Mouse (Mus musculus) heart, postnatal 10 days (tissue): Measurements from ENCODE around the gene 1700016K19Rik. TPM values are rescaled to one million over a fixed set of nuclear protein-coding genes. Genes with fewer than 3 reads are reported as not detected.

ENCODE experiments used
- DNase-seq, 2 experiments: peaks; one replicate each; pipeline ENCODE4 v3.0.0; 2021
- intact Hi-C: fragments of 180-260 bp; cut with DNase I; formaldehyde crosslinking; loops from one replicate; pipeline ENCODE4 v1.15.1; 2025
- total RNA-seq, 2 experiments: library from RNA; stranded (reverse); gene quantifications; 2 replicates each; pipeline ENCODE4 v1.2.3; 2021

The 1700016K19Rik gene
- total RNA-seq, 2 experiments from 2014 or later = not detected

GRCm38 (mm10) chr11:76027139-76028071, 27.7 kb downstream of the 1700016K19Rik start, which contains the start of gene Rflnb:
Rflnb (minus strand) TSS chr11:76027782.
- intact Hi-C loops = loop anchor here (1.0 to 5.0 kb wide), 3 partner anchors 40 to 140 kb away; no protein-coding TSS in a partner anchor
- peak; percentile 93 to 94 for DNase-seq

- peak; percentile 54 to 59 for DNase-seq
- intact Hi-C loops = loop anchor here (5.0 kb wide), 1 partner anchor 39 kb away; no protein-coding TSS in a partner anchor
These were observed 28.4 kb downstream of the 1700016K19Rik start for GRCm38 (mm10) chr11:76028072-76028465.

GRCm38 (mm10) chr11:76033359-76033758, 33.6 kb downstream of the 1700016K19Rik start:
- DNase-seq = no peak
- intact Hi-C loops = no loop called here

- intact Hi-C loops = no loop called here
- no peak for DNase-seq
These were observed 34.1 kb downstream of the 1700016K19Rik start for GRCm38 (mm10) chr11:76033836-76034235.

- DNase-seq = no peak
- intact Hi-C loops = no loop called here
These were observed 35.5 kb downstream of the 1700016K19Rik start for GRCm38 (mm10) chr11:76035182-76035581.

- peak in 1 of 2 experiments; percentile 26 for DNase-seq
- intact Hi-C loops = no loop called here
These were observed 38.0 kb downstream of the 1700016K19Rik start for GRCm38 (mm10) chr11:76037581-76038294.

GRCm38 (mm10) chr11:76039271-76040053, 39.8 kb downstream of the 1700016K19Rik start:
- intact Hi-C loops = loop anchor here (5.0 kb wide), 1 partner anchor 43 kb away; no protein-coding TSS in a partner anchor
- no peak for DNase-seq

- intact Hi-C loops = loop anchor here (5.0 kb wide), 1 partner anchor 42 kb away; no protein-coding TSS in a partner anchor
- no peak for DNase-seq
These were observed 40.4 kb downstream of the 1700016K19Rik start for GRCm38 (mm10) chr11:76040106-76040505.

GRCm38 (mm10) chr11:76040761-76041376, 41.2 kb downstream of the 1700016K19Rik start:
- no peak for DNase-seq
- intact Hi-C loops = loop anchor here (5.0 kb wide), 1 partner anchor 41 kb away; no protein-coding TSS in a partner anchor

- intact Hi-C loops = loop anchor here (5.0 kb wide), 1 partner anchor 40 kb away; no protein-coding TSS in a partner anchor
- DNase-seq = peak; percentile 28 to 38
These were observed 42.4 kb downstream of the 1700016K19Rik start for GRCm38 (mm10) chr11:76042041-76042638.

GRCm38 (mm10) chr11:76042882-76043281, 43.2 kb downstream of the 1700016K19Rik start:
- intact Hi-C loops = loop anchor here (5.0 kb wide), 1 partner anchor 39 kb away; no protein-coding TSS in a partner anchor
- DNase-seq = peak; percentile 69 to 77

GRCm38 (mm10) chr11:76044468-76044867, 44.8 kb downstream of the 1700016K19Rik start:
- DNase-seq = no peak
- intact Hi-C loops = loop anchor here (5.0 kb wide), 1 partner anchor 38 kb away; no protein-coding TSS in a partner anchor

GRCm38 (mm10) chr11:76045367-76045766, 45.7 kb downstream of the 1700016K19Rik start:
- intact Hi-C loops = no loop called here
- peak; percentile 30 to 49 for DNase-seq

- no peak for DNase-seq
- intact Hi-C loops = no loop called here
These were observed 50.8 kb downstream of the 1700016K19Rik start for GRCm38 (mm10) chr11:76050509-76050908.

GRCm38 (mm10) chr11:76050967-76051512, 51.3 kb downstream of the 1700016K19Rik start:
- intact Hi-C loops = no loop called here
- DNase-seq = no peak

GRCm38 (mm10) chr11:76052496-76052895, 52.8 kb downstream of the 1700016K19Rik start:
- intact Hi-C loops = no loop called here
- DNase-seq = no peak
